Mouse (Mus musculus) 3134 (cell line): ENCODE results near the gene Tmem176b.
"Not testable (repeated sequence)": the region's sequence is repeated elsewhere in the genome, so short reads cannot be mapped to it uniquely, and the experiment has no call there.

ENCODE experiments used
- DNase-seq: peaks from one replicate; pipeline ENCODE4 v3.0.0-alpha.2; 2011; ENCODE audit warnings: low spot score; ENCODE audit not compliant: insufficient read length; ENCODE audit errors: extremely low read depth

The Tmem176b gene

GRCm38 (mm10) chr6:48845086-48845485, 3.8 kb upstream of the Tmem176b start:
- DNase-seq, result no peak

GRCm38 (mm10) chr6:48842111-48842842, 981 bp upstream of the Tmem176b start:
- no peak for DNase-seq

GRCm38 (mm10) chr6:48840371-48840969, 826 bp downstream of the Tmem176b start, which contains the start of gene Tmem176a:
Gene Tmem176a (plus strand): TSS chr6:48840919.
- DNase-seq, result peak; percentile 80

- DNase-seq, result no peak
These were observed 2.8 kb downstream of the Tmem176b start for GRCm38 (mm10) chr6:48838321-48839080.

GRCm38 (mm10) chr6:48837516-48837915, 3.8 kb downstream of the Tmem176b start:
- no peak for DNase-seq

- no peak for DNase-seq
These were observed 5.2 kb downstream of the Tmem176b start for GRCm38 (mm10) chr6:48836146-48836545.

- DNase-seq, result no peak
These were observed 6.1 kb downstream of the Tmem176b start for GRCm38 (mm10) chr6:48835241-48835640.

GRCm38 (mm10) chr6:48833515-48833914, 7.8 kb downstream of the Tmem176b start:
- no peak for DNase-seq

- no peak for DNase-seq
These were observed 8.9 kb downstream of the Tmem176b start for GRCm38 (mm10) chr6:48832426-48832825.

- DNase-seq, result no peak
These were observed 10.2 kb downstream of the Tmem176b start for GRCm38 (mm10) chr6:48831141-48831540.

- no peak for DNase-seq
These were observed 11.1 kb downstream of the Tmem176b start for GRCm38 (mm10) chr6:48830241-48830640.

GRCm38 (mm10) chr6:48829651-48830050, 11.6 kb downstream of the Tmem176b start:
- peak; percentile 34 for DNase-seq

- DNase-seq, result peak; percentile 57
These were observed 12.3 kb downstream of the Tmem176b start for GRCm38 (mm10) chr6:48828976-48829375.

- no peak for DNase-seq
These were observed 16.3 kb downstream of the Tmem176b start for GRCm38 (mm10) chr6:48825016-48825415.

GRCm38 (mm10) chr6:48821991-48822785, 19.1 kb downstream of the Tmem176b start:
- DNase-seq, result not testable (repeated sequence)

GRCm38 (mm10) chr6:48817815-48818214, 23.5 kb downstream of the Tmem176b start:
- no peak for DNase-seq

GRCm38 (mm10) chr6:48815013-48815412, 26.3 kb downstream of the Tmem176b start:
- no peak for DNase-seq

- DNase-seq, result no peak
These were observed 31.6 kb downstream of the Tmem176b start for GRCm38 (mm10) chr6:48809494-48810219.

GRCm38 (mm10) chr6:48806746-48807145, 34.5 kb downstream of the Tmem176b start:
- DNase-seq, result no peak

- no peak for DNase-seq
These were observed 37.0 kb downstream of the Tmem176b start for GRCm38 (mm10) chr6:48804346-48804745.
